Mouse (Mus musculus): ENCODE measurements around the gene Prkce.

DNA sequence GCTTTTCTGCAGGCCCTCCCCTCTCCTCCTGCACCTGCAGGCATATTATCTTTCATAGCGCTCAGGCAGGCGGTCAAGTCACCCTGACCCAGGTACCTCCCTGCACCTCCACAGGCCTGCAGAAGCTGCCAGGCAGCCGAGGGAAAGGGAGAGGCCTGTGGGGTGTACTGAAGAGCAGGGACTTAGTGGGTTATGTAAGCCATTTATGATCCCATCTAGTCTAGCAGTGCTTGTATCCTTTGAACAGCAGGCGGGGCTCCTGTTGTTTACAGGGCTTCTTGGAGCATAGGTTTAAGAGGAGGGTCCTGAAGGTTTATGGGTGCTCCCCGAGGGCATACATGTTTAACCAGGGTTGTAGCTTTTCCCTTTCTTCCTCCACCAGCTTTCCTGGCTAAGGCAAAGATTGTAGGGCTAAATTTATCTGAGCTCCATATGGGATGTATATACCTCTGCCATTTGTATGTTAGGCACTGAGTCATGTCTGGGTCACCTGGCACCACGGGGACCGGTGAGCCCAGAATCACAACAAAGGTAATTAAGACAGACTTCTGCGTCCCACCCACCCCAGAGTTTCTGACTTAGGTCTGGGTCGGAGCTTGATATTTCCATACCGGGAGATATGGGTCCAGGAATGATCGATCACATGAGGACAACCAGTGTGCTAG lies 96.5 kb downstream of the Prkce start:
- no peak for TF ChIP-seq POLR2A (IDR thresholded peaks at IDR 0.05; ENCODE audit: low read depth, low read length)
- no peak for TF ChIP-seq CTCF (IDR thresholded peaks at IDR 0.05; ENCODE audit: extremely low read depth, insufficient read length, insufficient replicate concordance, low read depth, low read length)

Measured in small intestine, adult 2 months (tissue).